Mouse (Mus musculus) limb, embryonic 12.5 days (tissue): Measurements from ENCODE around the gene Glg1. TPM values are rescaled to one million over a fixed set of nuclear protein-coding genes. Genes with fewer than 3 reads are reported as not detected.
"Not testable (repeated sequence)": the region's sequence is repeated elsewhere in the genome, so short reads cannot be mapped to it uniquely, and the experiment has no call there.

ENCODE experiments used
- ATAC-seq: fragments of 200-750 bp; cut with Nextera tagmentation; 2 replicates; pipeline ENCODE4 v1.8.0; 2017; ENCODE audit warnings: low read depth, moderate TSS enrichment; ENCODE audit not compliant: insufficient number of reproducible peaks, insufficient read depth, low FRiP score, low TSS enrichment
- H3K27ac ChIP-seq: fragments of 300-500 bp; sonication (generic); 2 replicates; pipeline ENCODE4 v1.5.1; 2016; ENCODE audit warnings: mild to moderate bottlenecking, moderate library complexity
- H3K27me3 ChIP-seq: fragments of 300-500 bp; sonication (generic); 2 replicates; pipeline ENCODE4 v1.6.1; 2016; ENCODE audit warnings: mild to moderate bottlenecking, moderate library complexity
- H3K36me3 ChIP-seq: fragments of 300-500 bp; sonication (generic); 2 replicates; pipeline ENCODE4 v1.6.1; 2016; ENCODE audit warnings: mild to moderate bottlenecking, moderate library complexity
- H3K4me1 ChIP-seq: fragments of 300-500 bp; sonication (generic); replicated peaks from 2 replicates; pipeline ENCODE4 v1.6.1; 2016
- H3K4me2 ChIP-seq: fragments of 300-500 bp; sonication (generic); 2 replicates; pipeline ENCODE4 v1.6.1; 2016; ENCODE audit warnings: mild to moderate bottlenecking, moderate library complexity
- H3K4me3 ChIP-seq: fragments of 300-500 bp; sonication (generic); replicated peaks from 2 replicates; pipeline ENCODE4 v1.5.1; 2016; ENCODE audit warnings: mild to moderate bottlenecking
- H3K9ac ChIP-seq: fragments of 300-500 bp; sonication (generic); replicated peaks from 2 replicates; pipeline ENCODE4 v1.6.1; 2016; ENCODE audit warnings: mild to moderate bottlenecking, moderate library complexity
- H3K9me3 ChIP-seq: fragments of 300-500 bp; sonication (generic); 2 replicates; pipeline ENCODE4 v1.6.1; 2016; ENCODE audit warnings: mild to moderate bottlenecking, moderate library complexity
- WGBS: fragments of 180-500 bp; shearing (Covaris S2); methylation state at CpG from one replicate; pipeline ENCODE4 v1.1.7; 2016; 5-methylcytosine and 5-hydroxymethylcytosine counted together
- polyA plus RNA-seq: library from polyadenylated mRNA; unstranded; fragments of >200 nt; fragmentation: Nextera tagmentation; extraction: Ambion mirVana; gene quantifications from 2 replicates; pipeline ENCODE4 v1.2.1, GENCODE M21; 2016

Gene Glg1
- 87.5 and 99.2 TPM in 2 replicates for polyA plus RNA-seq

DNA sequence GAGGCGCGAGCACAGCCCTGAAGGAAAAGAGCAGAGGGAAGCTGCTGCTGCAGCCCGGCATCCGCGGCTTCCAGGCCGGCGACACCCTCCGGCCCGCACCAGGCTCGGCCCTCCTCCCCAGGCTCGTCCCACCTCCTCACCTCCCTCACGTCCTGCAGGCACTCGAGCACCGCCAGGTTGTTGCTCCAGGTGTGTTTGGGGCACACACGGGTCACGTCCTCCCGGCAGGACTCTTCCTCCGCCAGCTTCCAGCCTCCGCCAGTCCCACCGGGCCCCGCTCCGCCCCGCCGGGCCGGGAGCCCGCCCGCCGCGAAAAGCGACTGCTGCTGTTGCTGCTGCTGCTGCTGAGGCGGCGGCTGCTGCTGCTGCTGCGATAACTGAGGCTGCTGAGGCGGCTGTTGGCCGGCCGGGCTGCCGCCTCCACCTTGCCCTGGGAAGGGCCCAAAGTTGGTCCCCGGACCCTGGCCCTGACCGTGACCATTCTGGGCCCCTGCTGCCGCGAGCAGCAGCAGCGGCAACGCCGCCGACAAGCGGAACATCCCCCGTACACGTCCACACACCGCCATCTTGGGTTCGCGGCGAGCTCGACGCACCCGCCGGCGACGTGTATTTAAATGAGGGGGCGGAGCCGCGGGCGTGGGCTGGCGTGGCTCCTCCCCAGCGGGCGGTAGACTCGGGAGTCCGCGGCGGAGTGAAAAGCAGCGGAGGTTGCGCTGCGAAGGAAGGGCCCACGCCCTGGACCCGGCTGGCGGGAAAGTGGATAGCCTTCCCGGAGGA is at the start of gene Glg1:
Gene Glg1, minus strand, starts transcription at position 586 of the 777 bp plus-strand sequence.
- H3K4me3 ChIP-seq: peak within 1 kb of the TSS; percentile 86

DNA sequence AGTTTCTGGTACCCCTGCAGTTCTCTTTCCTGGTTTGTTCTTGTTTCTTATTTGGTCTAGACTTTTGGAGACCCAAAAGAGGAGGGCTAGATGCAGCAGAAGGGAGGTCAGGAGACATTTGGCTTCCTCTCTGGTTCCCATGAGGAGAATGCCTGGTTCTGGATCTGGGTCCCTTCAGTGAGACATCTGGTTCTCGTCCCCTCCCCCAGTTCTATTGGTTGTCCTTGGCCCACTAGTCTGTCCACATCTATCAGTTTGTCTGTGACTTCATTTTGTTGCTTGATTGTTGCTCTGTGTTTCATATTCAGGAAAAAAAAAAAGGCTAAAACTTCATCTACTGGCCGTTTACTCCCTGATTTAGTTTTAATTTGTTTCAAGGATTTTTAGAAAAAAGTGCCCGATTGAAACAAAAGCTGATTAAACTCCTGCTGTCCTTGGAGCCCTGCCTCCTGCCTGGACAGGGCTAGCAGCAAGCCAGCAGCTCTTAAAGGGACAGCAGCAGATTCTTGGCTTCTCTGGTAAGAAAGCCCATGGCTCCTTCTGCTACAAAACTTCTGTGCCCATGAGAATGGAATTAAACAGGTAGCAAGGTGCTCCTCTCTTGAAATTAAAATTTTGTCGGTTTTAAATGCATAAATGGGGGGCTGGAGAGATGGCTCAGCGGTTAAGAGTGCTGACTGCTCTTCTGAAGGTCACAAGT is 46.2 kb upstream of the Glg1 start:
- H3K4me3 ChIP-seq: no peak overlapping the region
- 30% methylated on average over 5 of the region's 5 CpGs for WGBS

More for the DNA sequence above, at the start of gene Glg1:
- peak; percentile 82 for ATAC-seq
- Histone ChIP-seq H3K4me1 (peaks cover 6% of the 10 kb centered on the region), H3K9me3 (no peaks in the 10 kb centered on the region), H3K9ac (peak within 1 kb of the TSS; percentile 95), H3K27me3 (no peaks in the 10 kb centered on the region), H3K36me3 (peaks cover 12% of the 10 kb centered on the region), H3K27ac (peak within 1 kb of the TSS; percentile 99), H3K4me2 (peak within 1 kb of the TSS; percentile 58)
- under 1% methylated on average over 76 of the region's 76 CpGs for WGBS

DNA sequence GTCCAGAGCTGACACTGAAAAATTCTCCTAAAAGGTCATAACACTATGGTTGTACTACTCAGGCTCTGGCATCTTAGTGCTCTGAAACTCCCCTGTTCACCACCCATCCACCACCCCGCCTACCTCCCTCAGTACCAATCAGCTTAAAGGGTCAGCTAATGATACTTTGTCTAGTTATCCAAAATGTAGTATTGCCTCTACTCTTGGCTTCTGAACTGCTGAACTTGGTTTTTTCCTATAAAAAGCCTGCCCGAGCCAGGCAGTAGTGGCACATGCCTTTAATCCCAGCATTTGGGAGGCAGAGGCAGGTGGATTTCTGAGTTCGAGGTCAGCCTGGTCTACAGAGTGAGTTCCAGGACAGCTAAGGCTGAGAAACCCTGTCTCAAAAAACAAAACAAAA is 45.3 kb upstream of the Glg1 start:
- Histone ChIP-seq H3K9me3 (no peaks in the 10 kb centered on the region), H3K27me3 (no peaks in the 10 kb centered on the region), H3K9ac (no peak overlapping the region), H3K4me2 (no peak overlapping the region), H3K36me3 (no peaks in the 10 kb centered on the region), H3K4me3 (no peak overlapping the region), H3K4me1 (no peaks in the 10 kb centered on the region), H3K27ac (no peak overlapping the region)
- ATAC-seq: no peak
- WGBS: 91% methylated on average over 3 of the region's 3 CpGs

More for the DNA sequence above, 46.2 kb upstream of the Glg1 start:
- Histone ChIP-seq H3K27ac (no peak overlapping the region), H3K36me3 (no peaks in the 10 kb centered on the region), H3K9me3 (no peaks in the 10 kb centered on the region), H3K4me2 (no peak overlapping the region), H3K4me1 (no peaks in the 10 kb centered on the region), H3K27me3 (no peaks in the 10 kb centered on the region), H3K9ac (no peak overlapping the region)
- no peak for ATAC-seq

DNA sequence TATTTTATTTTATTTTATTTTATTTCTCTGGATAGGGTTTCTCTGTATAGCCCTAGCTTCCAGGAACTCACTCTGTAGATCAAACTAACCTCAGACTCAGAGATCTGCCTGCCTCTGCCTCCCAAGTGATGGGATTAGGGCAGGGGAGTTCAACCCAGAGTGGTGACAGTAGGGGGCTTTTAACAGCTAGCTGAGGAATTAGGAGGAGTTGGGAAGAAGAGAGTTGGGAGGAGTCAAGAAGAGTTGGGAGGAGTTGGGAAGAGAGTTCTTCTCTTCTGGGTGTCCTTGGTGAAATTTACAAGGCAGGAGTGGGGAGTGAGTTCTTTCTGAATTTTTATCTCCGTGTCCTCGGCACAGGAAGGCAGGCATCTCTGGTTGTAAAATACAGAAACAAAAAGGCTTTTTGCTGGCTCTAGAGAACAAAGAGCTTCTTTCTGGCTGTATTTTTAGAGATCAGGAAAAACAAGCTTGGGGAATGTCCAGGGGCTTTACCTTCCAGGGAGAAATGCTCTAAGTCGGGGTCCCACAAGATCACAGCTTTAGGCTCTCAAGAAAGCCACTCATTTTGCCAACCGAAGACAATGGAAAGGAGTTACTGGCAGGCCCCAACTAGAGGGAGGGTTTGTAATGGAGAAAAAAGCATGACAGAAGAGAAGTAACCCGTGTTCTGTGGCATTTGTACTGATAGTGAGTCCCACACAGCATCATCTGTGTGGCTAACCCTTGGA is 44.2 kb upstream of the Glg1 start:
- not testable (repeated sequence) for H3K9me3 ChIP-seq, H3K36me3 ChIP-seq, H3K9ac ChIP-seq, ATAC-seq, H3K27me3 ChIP-seq, H3K4me1 ChIP-seq, H3K27ac ChIP-seq, H3K4me2 ChIP-seq, H3K4me3 ChIP-seq
- WGBS: 79% methylated on average over 5 of the region's 5 CpGs

DNA sequence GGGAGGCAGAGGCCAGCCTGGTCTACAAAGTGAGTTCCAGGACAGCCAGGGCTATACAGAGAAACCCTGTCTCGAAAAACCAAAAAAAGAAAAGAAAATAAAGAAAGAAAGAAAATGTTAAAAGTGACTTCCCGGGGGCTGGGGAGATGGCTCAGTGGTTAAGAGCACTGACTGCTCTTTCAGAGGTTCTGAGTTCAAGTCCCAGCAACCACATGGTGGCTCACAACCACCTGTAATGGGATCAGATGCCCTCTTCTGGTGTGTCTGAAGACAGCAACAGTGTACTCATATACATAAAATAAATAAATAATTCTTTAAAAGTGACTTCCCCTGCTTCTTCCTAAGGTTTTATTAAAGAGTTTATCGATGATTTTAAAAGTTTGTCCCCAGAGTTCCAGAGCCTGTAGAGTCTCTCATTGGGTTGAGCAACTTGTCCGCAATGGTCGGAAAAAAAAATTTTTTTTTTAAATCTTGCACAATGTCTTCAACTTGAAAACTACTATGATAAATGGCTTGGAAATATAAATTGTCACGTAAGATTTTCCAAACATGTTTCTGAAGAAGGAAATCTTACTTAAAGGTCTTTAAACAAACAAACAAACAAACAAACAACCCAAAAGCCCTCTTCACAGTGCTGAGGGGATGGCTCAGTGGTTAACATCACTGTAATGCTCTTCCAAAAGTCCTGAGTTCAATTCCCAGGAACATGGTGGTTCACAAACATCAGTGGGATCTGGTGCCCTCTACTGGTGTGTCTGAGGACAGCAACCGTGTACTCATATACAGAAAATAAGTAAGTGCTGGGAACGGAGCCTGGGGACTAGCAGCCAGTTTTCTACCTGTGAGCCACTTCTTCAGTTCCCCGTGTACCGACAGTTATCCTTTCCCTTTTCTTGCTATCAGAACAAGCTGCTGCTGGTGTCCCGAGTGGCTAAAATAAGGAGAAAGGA is 41.9 kb upstream of the Glg1 start:
- peak overlapping the region; percentile 72 for H3K27ac ChIP-seq
- no peak; the same call in 1 of the 2 replicates for ATAC-seq
- 66% methylated on average over 11 of the region's 11 CpGs for WGBS
- H3K27me3 ChIP-seq: no peaks in the 10 kb centered on the region
- peaks cover 6% of the 10 kb centered on the region; the same call in 1 of the 2 replicates for H3K4me1 ChIP-seq
- H3K4me2 ChIP-seq: peak overlapping the region; percentile 66
- no peaks in the 10 kb centered on the region for H3K9me3 ChIP-seq
- H3K36me3 ChIP-seq: peaks cover 12% of the 10 kb centered on the region
- H3K9ac ChIP-seq: no peak overlapping the region
- H3K4me3 ChIP-seq: peak overlapping the region; percentile 84

GRCm38 (mm10) chr8:111299821-111300568 is 41.0 kb upstream of the Glg1 start, which contains the start of gene Rfwd3:
Gene Rfwd3, minus strand, starts transcription at chr8:111300222.
- Histone ChIP-seq H3K27ac (peak within 1 kb of the TSS; percentile 92), H3K27me3 (no peaks in the 10 kb centered on the region), H3K4me2 (peak within 1 kb of the TSS; percentile 66), H3K4me1 (peaks cover 6% of the 10 kb centered on the region; the same call in 1 of the 2 replicates), H3K4me3 (peak within 1 kb of the TSS; percentile 84), H3K36me3 (peaks cover 19% of the 10 kb centered on the region), H3K9ac (peak within 1 kb of the TSS; percentile 89), H3K9me3 (no peaks in the 10 kb centered on the region)
- under 1% methylated on average over 65 of the region's 67 CpGs for WGBS
- peak; percentile 97 for ATAC-seq

DNA sequence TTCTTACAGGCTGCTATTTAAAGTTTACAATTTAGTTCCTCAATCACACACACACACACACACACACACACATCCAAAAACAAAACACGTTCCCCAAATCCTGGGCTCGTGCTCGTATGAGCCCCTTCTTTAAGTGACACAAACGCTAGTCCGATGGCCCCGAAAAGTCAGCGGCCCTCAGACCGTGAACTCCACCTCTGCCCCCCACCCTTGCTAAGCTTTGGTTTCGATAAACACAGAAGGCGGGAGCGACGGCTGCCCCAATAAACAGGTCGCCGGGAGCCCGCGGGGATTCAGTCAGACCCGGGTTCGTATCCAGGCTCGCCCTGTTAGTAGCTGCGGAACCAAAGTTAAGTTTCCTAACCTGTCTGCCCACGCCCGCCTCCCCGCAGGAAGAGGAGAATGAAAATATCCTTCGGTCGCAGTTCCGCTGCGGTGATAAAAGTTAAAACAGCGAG is 40.4 kb upstream of the Glg1 start:
- H3K4me1 ChIP-seq: peaks cover 6% of the 10 kb centered on the region; the same call in 1 of the 2 replicates
- H3K27me3 ChIP-seq: no peaks in the 10 kb centered on the region
- peak overlapping the region; percentile 66 for H3K4me2 ChIP-seq
- ATAC-seq: peak; percentile 2; the same call in 1 of the 2 replicates
- WGBS: under 1% methylated on average over 28 of the region's 28 CpGs
- peaks cover 24% of the 10 kb centered on the region for H3K36me3 ChIP-seq
- peak overlapping the region; percentile 84 for H3K4me3 ChIP-seq
- H3K9me3 ChIP-seq: no peaks in the 10 kb centered on the region
- peak overlapping the region; percentile 89 for H3K9ac ChIP-seq
- H3K27ac ChIP-seq: peak overlapping the region; percentile 92

- no peaks in the 10 kb centered on the region for H3K9me3 ChIP-seq
- peaks cover 6% of the 10 kb centered on the region; the same call in 1 of the 2 replicates for H3K4me1 ChIP-seq
- ATAC-seq: no peak
- H3K4me3 ChIP-seq: no peak overlapping the region
- WGBS: 72% methylated on average over 1 of the region's 1 CpGs
- H3K4me2 ChIP-seq: peak overlapping the region; percentile 66
- H3K27me3 ChIP-seq: no peaks in the 10 kb centered on the region
- no peak overlapping the region for H3K27ac ChIP-seq
- H3K9ac ChIP-seq: no peak overlapping the region
- H3K36me3 ChIP-seq: peaks cover 38% of the 10 kb centered on the region
These were observed 39.0 kb upstream of the Glg1 start for GRCm38 (mm10) chr8:111298011-111298410.

- H3K9me3 ChIP-seq: no peaks in the 10 kb centered on the region
- WGBS: 95% methylated on average over 7 of the region's 7 CpGs
- H3K36me3 ChIP-seq: peaks cover 92% of the 10 kb centered on the region
- no peak for ATAC-seq
- H3K27me3 ChIP-seq: no peaks in the 10 kb centered on the region
- no peak overlapping the region for H3K4me2 ChIP-seq
- no peak overlapping the region for H3K9ac ChIP-seq
- H3K4me3 ChIP-seq: no peak overlapping the region
- no peaks in the 10 kb centered on the region for H3K4me1 ChIP-seq
- H3K27ac ChIP-seq: no peak overlapping the region
These were observed 32.7 kb upstream of the Glg1 start for GRCm38 (mm10) chr8:111291733-111292132.
